Mouse (Mus musculus) embryonic facial prominence, embryonic 11.5 days (tissue): ENCODE measurements around the gene Gp1ba. TPM values are rescaled to one million over a fixed set of nuclear protein-coding genes. Genes with fewer than 3 reads are reported as not detected.

Experiments
- polyA plus RNA-seq: library from polyadenylated mRNA; unstranded; fragments of >200 nt; fragmentation: Nextera tagmentation; extraction: Ambion mirVana; gene quantifications from 2 replicates; pipeline ENCODE4 v1.2.1, GENCODE M21; 2014

Gene Gp1ba
- polyA plus RNA-seq, 1 experiment from 2014 or later, result 0.93 TPM

Other genes starting within 250 kb of the Gp1ba start
- gene Pelp1, start 229.1 kb upstream of the Gp1ba start, polyA plus RNA-seq, result 34.9 and 39.4 TPM in 2 replicates
- 21.4 and 24.1 TPM in 2 replicates for gene Arrb2, start 206.5 kb upstream of the Gp1ba start, polyA plus RNA-seq
- 38.7 and 46.9 TPM in 2 replicates for gene Med11, start 187.2 kb upstream of the Gp1ba start, polyA plus RNA-seq
- 0.18 and 0.26 TPM in 2 replicates for gene Zmynd15, start 179.7 kb upstream of the Gp1ba start, polyA plus RNA-seq
- 0.81 and 0.91 TPM in 2 replicates for gene Cxcl16, start 179.1 kb upstream of the Gp1ba start, polyA plus RNA-seq
- 0.36 TPM in 1 of 2 replicates, not detected in the other for gene Tm4sf5, start 133.9 kb upstream of the Gp1ba start, polyA plus RNA-seq
- 0.45 TPM in 1 of 2 replicates, not detected in the other for gene Vmo1, start 124.5 kb upstream of the Gp1ba start, polyA plus RNA-seq
- gene Gltpd2, start 119.9 kb upstream of the Gp1ba start, polyA plus RNA-seq, result 0.46 TPM in 1 of 2 replicates, not detected in the other
- 827 and 878 TPM in 2 replicates for gene Psmb6, start 113.8 kb upstream of the Gp1ba start, polyA plus RNA-seq
- gene Gm40193, start 106.2 kb upstream of the Gp1ba start, polyA plus RNA-seq, result not detected in 2 replicates
- 1.6 and 2.2 TPM in 2 replicates for gene Pld2, start 99.1 kb upstream of the Gp1ba start, polyA plus RNA-seq
- gene Mink1, start 76.2 kb upstream of the Gp1ba start, polyA plus RNA-seq, result 12.6 and 13.7 TPM in 2 replicates
- gene 4930544D05Rik, start 23.3 kb upstream of the Gp1ba start, polyA plus RNA-seq, result not detected in 2 replicates
- gene Chrne, start 19.9 kb upstream of the Gp1ba start, polyA plus RNA-seq, result not detected in 2 replicates
- gene Rnf167, start 8.1 kb downstream of the Gp1ba start, polyA plus RNA-seq, result 81.9 and 92.8 TPM in 2 replicates
- 144 and 150 TPM in 2 replicates for gene Slc25a11, start 8.4 kb downstream of the Gp1ba start, polyA plus RNA-seq
- 1,669 and 1,679 TPM in 2 replicates for gene Pfn1, start 15.5 kb downstream of the Gp1ba start, polyA plus RNA-seq
- gene Eno3, start 18.1 kb downstream of the Gp1ba start, polyA plus RNA-seq, result 30.7 and 40.4 TPM in 2 replicates
- gene Spag7, start 30.3 kb downstream of the Gp1ba start, polyA plus RNA-seq, result 107 and 118 TPM in 2 replicates
- 4.4 and 7.3 TPM in 2 replicates for gene Camta2, start 49.0 kb downstream of the Gp1ba start, polyA plus RNA-seq
- gene Inca1, start 61.0 kb downstream of the Gp1ba start, polyA plus RNA-seq, result 0.73 and 0.82 TPM in 2 replicates
- gene Kif1c, start 61.4 kb downstream of the Gp1ba start, polyA plus RNA-seq, result 7.5 and 8.3 TPM in 2 replicates
- gene Zfp3, start 125.1 kb downstream of the Gp1ba start, polyA plus RNA-seq, result 6.7 and 7.3 TPM in 2 replicates
- not detected in 2 replicates for gene Scimp, start 173.5 kb downstream of the Gp1ba start, polyA plus RNA-seq
- 36.2 and 36.6 TPM in 2 replicates for gene Rabep1, start 205.7 kb downstream of the Gp1ba start, polyA plus RNA-seq